Mouse (Mus musculus): ENCODE data around the gene Eif2b1.

DNA sequence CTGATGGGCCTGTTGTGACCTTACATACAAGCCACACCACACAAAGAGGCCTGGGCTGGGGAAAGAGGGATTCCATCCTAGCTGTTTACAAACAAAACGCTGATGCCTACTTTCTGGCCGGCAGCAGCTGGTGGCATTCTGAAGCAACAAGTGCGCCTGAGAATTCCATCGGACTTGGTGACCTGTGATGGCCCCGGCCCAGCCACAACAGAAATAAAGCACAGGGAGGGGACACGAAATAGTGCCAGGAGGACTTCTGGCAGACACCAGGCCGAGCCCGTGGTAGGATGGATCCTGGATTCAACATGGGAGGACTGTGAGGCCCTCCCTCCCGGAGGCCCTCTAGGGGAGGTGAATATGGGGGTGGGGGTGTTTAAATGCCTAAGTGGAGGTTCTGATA is 50.1 kb downstream of the Eif2b1 start:
- TF ChIP-seq GATA1 (IDR thresholded peaks at IDR 0.05; ENCODE audit: borderline replicate concordance, low read length), result no peak
- TF ChIP-seq FLI1 (IDR thresholded peaks at IDR 0.05; ENCODE audit: low read length), result no peak

Data from megakaryocyte, embryonic 14.5 days (primary cell).